Mouse (Mus musculus): ENCODE results near the gene Adprm.
A peak's percentile ranks its signal among the peaks of the same experiment; 100 is the strongest.

The Adprm gene

GRCm38 (mm10) chr11:67022354-67023115 is 29.9 kb downstream of the Adprm start:
- peak in 1 of 2 experiments; percentile 52 for DNase-seq

- DNase-seq, result peak; percentile 81 to 85
Observed at GRCm38 (mm10) chr11:67020948-67021347, 31.4 kb downstream of the Adprm start.

- peak in 1 of 2 experiments; percentile 33 for DNase-seq
Observed at GRCm38 (mm10) chr11:67019711-67020475, 32.5 kb downstream of the Adprm start.

GRCm38 (mm10) chr11:67017801-67018591 is 34.4 kb downstream of the Adprm start:
- no peak for DNase-seq

GRCm38 (mm10) chr11:67011635-67012034 is 40.8 kb downstream of the Adprm start:
- DNase-seq, result no peak

- DNase-seq, result peak; percentile 32 to 40
Observed at GRCm38 (mm10) chr11:67010430-67010829, 42.0 kb downstream of the Adprm start.

GRCm38 (mm10) chr11:67008528-67008927 is 43.9 kb downstream of the Adprm start:
- DNase-seq, result no peak

- DNase-seq, result peak; percentile 60 to 69
Observed at GRCm38 (mm10) chr11:67007961-67008360, 44.4 kb downstream of the Adprm start.

GRCm38 (mm10) chr11:67002911-67003310 is 49.5 kb downstream of the Adprm start:
- peak; percentile 55 to 69 for DNase-seq

- no peak for DNase-seq
Observed at GRCm38 (mm10) chr11:67001717-67002116, 50.7 kb downstream of the Adprm start.

- no peak for DNase-seq
Observed at GRCm38 (mm10) chr11:67000671-67001070, 51.7 kb downstream of the Adprm start.

GRCm38 (mm10) chr11:66998467-66999403 is 53.7 kb downstream of the Adprm start:
- DNase-seq, result peak; percentile 71 to 76

GRCm38 (mm10) chr11:66996446-66996845 is 55.9 kb downstream of the Adprm start:
- DNase-seq, result peak in 1 of 2 experiments; percentile 57

- peak; percentile 52 to 66 for DNase-seq
Observed at GRCm38 (mm10) chr11:66993674-66994073, 58.7 kb downstream of the Adprm start.

- no peak for DNase-seq
Observed at GRCm38 (mm10) chr11:66992150-66992549, 60.2 kb downstream of the Adprm start.
